11 mouse cellular contexts compared by ENCODE assay signal in genomic region chr5:126699314-126699713, GRCm38 (mm10).
DNase-seq lines count a peak whose midpoint lies in the region; ATAC-seq and TF ChIP-seq lines count a peak whose summit lies in the region.
"Had no signal": no experiment of that assay in that cellular context is flagged by ENCODE, and none has a peak within 500 bp of the region (broad histone marks: within the 10 kb centered on the region; RNA-seq: fewer than 3 reads in every experiment).

No protein-coding gene starts in this region.

- no peak overlapping the region for H3K9ac ChIP-seq in hindbrain, postnatal 0 days (replicated peaks; ENCODE audit: low read length)
- no peak overlapping the region for H3K9ac ChIP-seq in hindbrain, embryonic 13.5 days
- H3K9ac ChIP-seq in midbrain, embryonic 13.5 days (replicated peaks) = no peak overlapping the region
- H3K9ac ChIP-seq: embryonic facial prominence, embryonic 15.5 days; neural tube, embryonic 13.5 days had no signal

- no peak overlapping the region for H3K27ac ChIP-seq in hindbrain, postnatal 0 days
- H3K27ac ChIP-seq in hindbrain, embryonic 13.5 days = no peak overlapping the region
- no peak overlapping the region for H3K27ac ChIP-seq in midbrain, embryonic 10.5 days (replicated peaks)
- no peak overlapping the region for H3K27ac ChIP-seq in midbrain, embryonic 13.5 days
- H3K27ac ChIP-seq: embryonic facial prominence, embryonic 15.5 days; neural tube, embryonic 13.5 days had no signal

- peak; percentile 6 to 11 for DNase-seq in cerebellum, adult 18-20 months
- no peak for DNase-seq in cerebellum, adult 8-10 months
- peak; percentile 77 for DNase-seq in hindbrain, postnatal 0 days (ENCODE audit: low spot score)
- peak; percentile 16 for DNase-seq in midbrain, embryonic 10.5 days (ENCODE audit: low spot score)
- DNase-seq in retina, adult 2 months (ENCODE audit: low read depth, low spot score) = peak; percentile 9
- no peak for DNase-seq in urinary bladder, postnatal 14 days (ENCODE audit: low spot score)
- DNase-seq: lung, postnatal 4 days had no signal

- no peaks in the 10 kb centered on the region for H3K36me3 ChIP-seq in hindbrain, postnatal 0 days (ENCODE audit: insufficient read depth, low read length)
- no peaks in the 10 kb centered on the region for H3K36me3 ChIP-seq in hindbrain, embryonic 13.5 days
- H3K36me3 ChIP-seq in midbrain, embryonic 10.5 days = no peaks in the 10 kb centered on the region
- H3K36me3 ChIP-seq in midbrain, embryonic 13.5 days = no peaks in the 10 kb centered on the region
- H3K36me3 ChIP-seq: embryonic facial prominence, embryonic 15.5 days; neural tube, embryonic 13.5 days had no signal

- H3K4me1 ChIP-seq in hindbrain, postnatal 0 days (ENCODE audit: insufficient read depth, low read length) = no peaks in the 10 kb centered on the region
- H3K4me1 ChIP-seq in hindbrain, embryonic 13.5 days (replicated peaks) = peaks cover 14% of the 10 kb centered on the region
- H3K4me1 ChIP-seq in midbrain, embryonic 10.5 days = peaks cover 4% of the 10 kb centered on the region; the same call in 1 of the 2 replicates
- peaks cover 5% of the 10 kb centered on the region; the same call in 1 of the 2 replicates for H3K4me1 ChIP-seq in midbrain, embryonic 13.5 days (replicated peaks)
- H3K4me1 ChIP-seq: embryonic facial prominence, embryonic 15.5 days had no signal

- H3K4me3 ChIP-seq in hindbrain, postnatal 0 days (ENCODE audit: low read length) = no peak overlapping the region
- no peak overlapping the region for H3K4me3 ChIP-seq in hindbrain, embryonic 13.5 days
- no peak overlapping the region for H3K4me3 ChIP-seq in midbrain, embryonic 10.5 days
- H3K4me3 ChIP-seq in midbrain, embryonic 13.5 days (replicated peaks) = no peak overlapping the region
- H3K4me3 ChIP-seq: embryonic facial prominence, embryonic 15.5 days; neural tube, embryonic 13.5 days had no signal

- H3K4me2 ChIP-seq in hindbrain, postnatal 0 days (ENCODE audit: low read depth, low read length) = no peak overlapping the region
- no peak overlapping the region for H3K4me2 ChIP-seq in hindbrain, embryonic 13.5 days
- H3K4me2 ChIP-seq in midbrain, embryonic 13.5 days (replicated peaks) = no peak overlapping the region
- H3K4me2 ChIP-seq: embryonic facial prominence, embryonic 15.5 days; neural tube, embryonic 13.5 days had no signal

- H3K9me3 ChIP-seq in hindbrain, postnatal 0 days (ENCODE audit: low read length) = no peaks in the 10 kb centered on the region
- no peaks in the 10 kb centered on the region for H3K9me3 ChIP-seq in hindbrain, embryonic 13.5 days
- H3K9me3 ChIP-seq in midbrain, embryonic 10.5 days (replicated peaks) = no peaks in the 10 kb centered on the region
- no peaks in the 10 kb centered on the region for H3K9me3 ChIP-seq in midbrain, embryonic 13.5 days
- H3K9me3 ChIP-seq: embryonic facial prominence, embryonic 15.5 days; neural tube, embryonic 13.5 days had no signal

- 55% methylated on average over 4 of the region's 4 CpGs for WGBS in hindbrain, postnatal 0 days
- WGBS in hindbrain, embryonic 13.5 days = 56% methylated on average over 4 of the region's 4 CpGs
- 49% methylated on average over 4 of the region's 4 CpGs for WGBS in midbrain, embryonic 10.5 days
- 51% methylated on average over 4 of the region's 4 CpGs for WGBS in midbrain, embryonic 13.5 days

- peak; percentile 71 for TF ChIP-seq CTCF in hindbrain, postnatal 0 days (IDR thresholded peaks at IDR 0.05; ENCODE audit: low read depth)

- no peaks in the 10 kb centered on the region for H3K27me3 ChIP-seq in hindbrain, postnatal 0 days (ENCODE audit: insufficient read depth, low read length)
- H3K27me3 ChIP-seq in hindbrain, embryonic 13.5 days = no peaks in the 10 kb centered on the region
- H3K27me3 ChIP-seq in midbrain, embryonic 10.5 days (ENCODE audit: low read depth, poor library complexity, severe bottlenecking) = no peaks in the 10 kb centered on the region
- H3K27me3 ChIP-seq in midbrain, embryonic 13.5 days = no peaks in the 10 kb centered on the region
- H3K27me3 ChIP-seq: embryonic facial prominence, embryonic 15.5 days; neural tube, embryonic 13.5 days had no signal

- no peak for ATAC-seq in hindbrain, postnatal 0 days
- ATAC-seq in hindbrain, embryonic 13.5 days (ENCODE audit: low FRiP score) = no peak
- no peak for ATAC-seq in midbrain, embryonic 13.5 days

Comparison
In these comparisons a context has a peak if more than half of its experiments do, and no peak if none do; other contexts are left out.
1. DNase-seq: peak in cerebellum, adult 18-20 months (2 of 2), hindbrain, postnatal 0 days (single experiment), midbrain, embryonic 10.5 days (single experiment) and retina, adult 2 months (single experiment); none in cerebellum, adult 8-10 months (single experiment) and urinary bladder, postnatal 14 days (single experiment).